Mouse (Mus musculus) liver, adult 2 months (tissue): ENCODE results near the gene Ubtd1.

ENCODE experiments used
- CTCF ChIP-seq: fragments of 200-500 bp; IDR thresholded peaks from 2 replicates; pipeline ENCODE4 v1.5.1; 2011; ENCODE audit warnings: low read depth, low read length, control low read depth
- POLR2A ChIP-seq: fragments of 200-500 bp; IDR thresholded peaks from 2 replicates; pipeline ENCODE4 v1.6.1; 2011; ENCODE audit warnings: low read length, control low read depth; ENCODE audit not compliant: insufficient read depth; ENCODE audit errors: extremely low read depth

DNA sequence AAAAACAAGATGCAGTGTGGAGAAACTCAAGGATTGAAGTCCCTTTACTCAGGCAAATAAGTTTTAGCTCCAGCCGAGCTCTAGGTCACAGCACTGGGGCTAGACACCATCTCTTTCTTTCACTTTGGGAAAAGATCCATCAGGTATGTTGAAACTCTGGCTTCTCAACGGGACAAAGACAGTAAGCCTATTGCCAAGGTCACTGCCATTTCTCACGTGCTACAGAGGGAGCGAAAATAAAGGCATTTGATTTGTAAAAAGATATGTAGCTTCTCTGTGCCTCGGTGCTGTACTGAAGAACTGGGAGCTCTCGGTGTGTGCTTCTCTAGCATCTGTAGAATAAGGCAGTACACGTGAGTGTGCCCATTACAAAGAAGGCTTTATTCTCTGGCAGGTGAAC, 37.7 kb upstream of the Ubtd1 start:
- no peak for TF ChIP-seq POLR2A
- TF ChIP-seq CTCF, result no peak
